Mouse (Mus musculus) midbrain, embryonic 13.5 days (tissue): Measurements from ENCODE around the gene Iqcj. TPM values are rescaled to one million over a fixed set of nuclear protein-coding genes. Genes with fewer than 3 reads are reported as not detected.

ENCODE experiments used
- ATAC-seq: fragments of 200-750 bp; cut with Nextera tagmentation; 2 replicates; pipeline ENCODE4 v1.8.0; 2017; ENCODE audit warnings: mild to moderate bottlenecking, moderate TSS enrichment, moderate library complexity
- H3K27ac ChIP-seq: fragments of 300-500 bp; sonication (generic); 2 replicates; pipeline ENCODE4 v1.5.1; 2015; ENCODE audit warnings: inconsistent platforms, mild to moderate bottlenecking, moderate library complexity
- H3K27me3 ChIP-seq: fragments of 300-500 bp; sonication (generic); 2 replicates; pipeline ENCODE4 v1.6.1; 2015; ENCODE audit warnings: mild to moderate bottlenecking, inconsistent platforms
- H3K36me3 ChIP-seq: fragments of 300-500 bp; sonication (generic); 2 replicates; pipeline ENCODE4 v1.6.1; 2015; ENCODE audit warnings: mild to moderate bottlenecking, inconsistent platforms
- H3K4me1 ChIP-seq: fragments of 300-500 bp; sonication (generic); replicated peaks from 2 replicates; pipeline ENCODE4 v1.6.1; 2015; ENCODE audit warnings: inconsistent platforms
- H3K4me2 ChIP-seq: fragments of 300-500 bp; sonication (generic); replicated peaks from 2 replicates; pipeline ENCODE4 v1.6.1; 2015; ENCODE audit warnings: moderate library complexity, mild to moderate bottlenecking, inconsistent platforms
- H3K4me3 ChIP-seq: fragments of 300-500 bp; sonication (generic); replicated peaks from 2 replicates; pipeline ENCODE4 v1.5.1; 2015; ENCODE audit warnings: mild to moderate bottlenecking, inconsistent platforms
- H3K9ac ChIP-seq: fragments of 300-500 bp; sonication (generic); replicated peaks from 2 replicates; pipeline ENCODE4 v1.6.1; 2015; ENCODE audit warnings: mild to moderate bottlenecking, inconsistent platforms
- H3K9me3 ChIP-seq: fragments of 300-500 bp; sonication (generic); 2 replicates; pipeline ENCODE4 v1.6.1; 2016; ENCODE audit warnings: mild to moderate bottlenecking, inconsistent platforms
- WGBS: fragments of 180-500 bp; shearing (Covaris S2); methylation state at CpG from one replicate; pipeline ENCODE4 v1.1.7; 2015; 5-methylcytosine and 5-hydroxymethylcytosine counted together
- polyA plus RNA-seq: library from polyadenylated mRNA; unstranded; fragments of >200 nt; fragmentation: Nextera tagmentation; extraction: Ambion mirVana; gene quantifications from 2 replicates; pipeline ENCODE4 v1.2.1, GENCODE M21; 2015

Iqcj gene
- polyA plus RNA-seq, 1 experiment from 2014 or later: 1.8 TPM

- WGBS: 65% methylated on average over 3 of the region's 3 CpGs
- H3K36me3 ChIP-seq: no peaks in the 10 kb centered on the region
- ATAC-seq: peak; percentile 70
- peaks cover 11% of the 10 kb centered on the region for H3K4me1 ChIP-seq
- no peak overlapping the region for H3K4me2 ChIP-seq
- no peak overlapping the region for H3K4me3 ChIP-seq
- H3K27me3 ChIP-seq: peaks cover 14% of the 10 kb centered on the region
- no peak overlapping the region for H3K9ac ChIP-seq
- 0 out of 2 replicates have a peak overlapping the region, but pooled peaks have one; percentile 35 for H3K27ac ChIP-seq
- no peaks in the 10 kb centered on the region for H3K9me3 ChIP-seq
Measured at GRCm38 (mm10) chr3:67918098-67918497, 26.1 kb downstream of the Iqcj start.

- H3K4me3 ChIP-seq: no peak overlapping the region
- no peaks in the 10 kb centered on the region for H3K36me3 ChIP-seq
- H3K4me1 ChIP-seq: peaks cover 11% of the 10 kb centered on the region
- WGBS: 31% methylated on average over 8 of the region's 8 CpGs
- H3K9ac ChIP-seq: no peak overlapping the region
- H3K27ac ChIP-seq: no peak overlapping the region
- ATAC-seq: peak; percentile 93
- no peak overlapping the region for H3K4me2 ChIP-seq
- peaks cover 15% of the 10 kb centered on the region for H3K27me3 ChIP-seq
- peaks cover 1% of the 10 kb centered on the region; the same call in 1 of the 2 replicates for H3K9me3 ChIP-seq
Measured at GRCm38 (mm10) chr3:67918634-67919259, 26.7 kb downstream of the Iqcj start.

GRCm38 (mm10) chr3:67923095-67923494 is 31.1 kb downstream of the Iqcj start:
- peaks cover 18% of the 10 kb centered on the region for H3K27me3 ChIP-seq
- ATAC-seq: no peak
- WGBS: 85% methylated on average over 4 of the region's 4 CpGs
- H3K9ac ChIP-seq: no peak overlapping the region
- no peaks in the 10 kb centered on the region for H3K36me3 ChIP-seq
- H3K27ac ChIP-seq: no peak overlapping the region
- peaks cover 7% of the 10 kb centered on the region for H3K4me1 ChIP-seq
- H3K4me2 ChIP-seq: no peak overlapping the region
- H3K9me3 ChIP-seq: peaks cover 3% of the 10 kb centered on the region; the same call in 1 of the 2 replicates
- H3K4me3 ChIP-seq: no peak overlapping the region

DNA sequence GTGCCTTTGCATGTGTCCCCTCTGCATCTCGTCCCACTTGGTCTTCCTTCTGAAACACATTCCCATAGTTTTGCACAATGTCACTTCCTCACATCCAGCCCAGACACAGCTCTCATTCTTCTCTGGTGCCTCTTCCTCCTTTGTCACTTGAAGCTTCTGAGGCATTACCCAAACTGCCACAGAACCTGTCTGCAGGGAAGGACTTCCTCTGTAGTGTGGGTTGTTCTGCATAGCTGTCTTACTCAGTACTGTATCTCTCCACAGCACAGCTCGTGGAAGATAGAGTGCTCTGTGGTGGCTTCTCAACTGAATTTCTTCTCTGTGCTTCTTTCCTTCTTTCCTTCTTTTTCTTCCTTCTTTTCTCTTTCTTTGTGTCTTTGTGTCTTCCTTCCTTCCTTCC is 33.4 kb downstream of the Iqcj start:
- Histone ChIP-seq H3K36me3 (no peaks in the 10 kb centered on the region), H3K4me2 (no peak overlapping the region), H3K9ac (no peak overlapping the region), H3K27me3 (peaks cover 15% of the 10 kb centered on the region), H3K4me1 (0 out of 2 replicates have a peak, but pooled peaks cover 3% of the 10 kb centered on the region), H3K27ac (no peak overlapping the region), H3K4me3 (no peak overlapping the region), H3K9me3 (peaks cover 3% of the 10 kb centered on the region; the same call in 1 of the 2 replicates)
- ATAC-seq: no peak
- WGBS: 79% methylated on average over 2 of the region's 2 CpGs

DNA sequence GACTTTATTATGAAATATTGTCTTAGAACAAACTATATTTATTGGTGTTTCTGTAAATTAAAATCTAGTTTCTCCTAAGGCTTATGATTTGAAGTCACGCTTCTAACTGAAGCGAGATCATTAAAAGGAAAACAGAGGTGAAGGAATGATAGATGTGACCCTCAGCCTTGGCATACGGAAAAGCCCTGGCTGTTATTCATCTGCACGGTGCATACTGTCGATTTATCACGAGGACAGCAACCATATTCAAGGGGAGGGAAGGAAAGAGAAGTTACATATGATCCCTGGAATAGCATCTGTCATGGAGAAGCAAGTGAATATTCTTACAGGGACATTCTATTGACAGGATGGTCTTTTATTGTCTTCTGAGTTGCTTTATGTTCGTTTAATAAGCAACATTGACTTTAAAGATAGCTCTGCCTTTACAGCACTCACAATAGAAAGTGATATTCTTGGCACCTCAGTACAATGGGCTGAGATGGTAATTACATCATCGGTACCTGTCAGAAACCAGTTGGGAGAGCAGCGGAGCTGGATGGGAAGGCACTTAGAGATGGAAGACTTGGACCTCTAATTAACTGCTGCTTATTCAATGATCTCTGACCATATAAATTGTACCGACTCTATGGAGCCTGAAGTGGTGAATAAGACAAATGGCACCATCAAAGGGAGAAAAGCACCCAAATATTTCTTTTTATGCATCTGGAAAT is 38.6 kb downstream of the Iqcj start:
- Histone ChIP-seq H3K27me3 (0 out of 2 replicates have a peak, but pooled peaks cover 4% of the 10 kb centered on the region), H3K27ac (no peak overlapping the region), H3K4me3 (no peak overlapping the region), H3K36me3 (no peaks in the 10 kb centered on the region), H3K4me2 (no peak overlapping the region), H3K9me3 (no peaks in the 10 kb centered on the region), H3K9ac (no peak overlapping the region), H3K4me1 (0 out of 2 replicates have a peak, but pooled peaks cover 3% of the 10 kb centered on the region)
- 80% methylated on average over 10 of the region's 10 CpGs for WGBS
- no peak for ATAC-seq

- 79% methylated on average over 8 of the region's 8 CpGs for WGBS
- H3K4me2 ChIP-seq: no peak overlapping the region
- H3K27ac ChIP-seq: no peak overlapping the region
- H3K36me3 ChIP-seq: no peaks in the 10 kb centered on the region
- no peak for ATAC-seq
- H3K4me1 ChIP-seq: 0 out of 2 replicates have a peak, but pooled peaks cover 3% of the 10 kb centered on the region
- H3K4me3 ChIP-seq: no peak overlapping the region
- no peak overlapping the region for H3K9ac ChIP-seq
- 0 out of 2 replicates have a peak, but pooled peaks cover 4% of the 10 kb centered on the region for H3K27me3 ChIP-seq
- no peaks in the 10 kb centered on the region for H3K9me3 ChIP-seq
Measured at GRCm38 (mm10) chr3:67931181-67931580, 39.2 kb downstream of the Iqcj start.

DNA sequence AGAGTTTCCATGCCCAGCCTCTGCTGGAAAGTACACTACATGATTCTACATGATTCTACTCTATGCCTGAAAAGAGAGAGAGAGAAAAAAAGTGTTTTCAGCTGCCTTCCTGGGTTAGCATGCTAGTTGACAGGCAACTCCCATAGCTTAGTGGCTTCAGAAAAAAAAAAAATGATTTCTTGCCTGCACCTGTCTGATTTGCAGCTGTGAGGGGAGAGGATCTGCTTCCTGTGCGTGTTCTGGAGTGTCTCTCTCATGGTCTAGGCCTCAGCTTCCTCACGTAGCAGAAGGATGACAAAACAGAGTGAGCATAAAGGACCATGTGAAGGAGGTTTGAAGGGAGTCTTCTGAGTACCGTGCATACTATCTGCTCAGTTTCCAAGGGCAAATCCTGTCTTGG is 39.9 kb downstream of the Iqcj start:
- 83% methylated on average over 3 of the region's 3 CpGs for WGBS
- Histone ChIP-seq H3K27ac (no peak overlapping the region), H3K27me3 (0 out of 2 replicates have a peak, but pooled peaks cover 6% of the 10 kb centered on the region), H3K4me3 (no peak overlapping the region), H3K36me3 (no peaks in the 10 kb centered on the region), H3K4me1 (0 out of 2 replicates have a peak, but pooled peaks cover 3% of the 10 kb centered on the region), H3K9ac (no peak overlapping the region), H3K4me2 (no peak overlapping the region), H3K9me3 (no peaks in the 10 kb centered on the region)
- no peak for ATAC-seq

DNA sequence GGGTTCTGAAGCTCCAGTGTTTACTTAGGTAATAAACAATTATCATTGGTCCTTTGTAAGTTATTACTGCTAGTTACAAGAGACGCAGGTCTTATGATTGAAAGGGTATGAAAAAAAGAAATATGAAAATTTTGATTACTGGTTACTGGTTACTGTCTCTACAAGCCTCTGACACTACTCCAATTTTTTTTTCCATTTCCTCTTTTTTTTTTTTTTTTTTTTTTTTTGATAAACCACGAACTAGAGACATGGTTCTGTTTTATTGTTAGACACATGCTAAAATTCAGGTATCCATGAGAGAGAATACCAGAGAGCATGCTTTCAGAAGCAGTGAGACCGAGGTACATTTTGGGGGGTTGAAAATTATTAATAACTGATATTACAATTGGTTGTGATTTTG is 43.8 kb downstream of the Iqcj start:
- Histone ChIP-seq H3K9ac (no peak overlapping the region), H3K27me3 (0 out of 2 replicates have a peak, but pooled peaks cover 2% of the 10 kb centered on the region), H3K4me2 (no peak overlapping the region), H3K4me3 (no peak overlapping the region), H3K27ac (no peak overlapping the region), H3K4me1 (no peaks in the 10 kb centered on the region), H3K9me3 (no peaks in the 10 kb centered on the region), H3K36me3 (no peaks in the 10 kb centered on the region)
- 87% methylated on average over 3 of the region's 3 CpGs for WGBS
- no peak for ATAC-seq

DNA sequence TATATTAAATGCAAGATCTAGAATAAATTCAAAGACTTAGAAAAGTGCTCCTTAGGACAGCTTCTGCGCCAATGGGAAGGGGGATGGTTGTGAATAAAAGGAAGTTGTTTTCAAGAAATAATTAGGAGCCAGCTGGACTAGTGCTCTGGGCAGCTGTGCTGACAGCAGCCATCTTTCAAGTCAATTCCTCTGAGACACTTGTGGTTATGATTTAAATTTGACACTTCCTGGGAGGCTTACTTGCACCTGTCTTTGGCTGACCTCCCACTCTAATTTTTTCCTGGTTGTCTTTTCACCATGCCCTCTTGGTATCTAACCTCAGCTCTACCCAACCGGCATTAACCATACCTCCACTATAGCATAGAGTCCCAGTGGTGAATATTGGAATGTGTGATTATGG is 55.0 kb downstream of the Iqcj start:
- no peak for ATAC-seq
- H3K9ac ChIP-seq: no peak overlapping the region
- WGBS: 63% methylated on average over 2 of the region's 2 CpGs
- H3K4me2 ChIP-seq: no peak overlapping the region
- H3K4me1 ChIP-seq: peaks cover under 1% of the 10 kb centered on the region
- H3K4me3 ChIP-seq: no peak overlapping the region
- no peaks in the 10 kb centered on the region for H3K27me3 ChIP-seq
- H3K36me3 ChIP-seq: no peaks in the 10 kb centered on the region
- no peaks in the 10 kb centered on the region for H3K9me3 ChIP-seq
- H3K27ac ChIP-seq: no peak overlapping the region

DNA sequence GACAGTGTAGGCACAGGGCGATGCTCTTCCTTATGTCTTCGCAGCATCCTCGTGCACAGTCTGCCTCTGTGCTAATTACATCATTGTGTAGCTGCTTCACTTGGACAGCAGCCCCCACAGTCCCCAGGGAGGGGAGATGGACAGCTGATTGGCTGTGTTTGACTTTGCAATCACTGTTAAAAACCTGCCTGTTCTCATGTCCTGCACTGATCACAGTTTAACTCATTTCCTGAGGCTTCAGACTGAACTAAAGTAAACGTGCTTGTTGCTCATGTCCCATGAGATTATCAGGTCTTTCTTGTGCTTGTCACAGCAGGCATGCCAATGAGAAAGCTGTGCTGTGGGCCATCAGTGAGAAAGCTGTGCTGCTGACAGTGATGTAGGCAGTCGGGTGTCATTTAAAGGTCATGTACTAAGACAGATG is 60.5 kb downstream of the Iqcj start:
- H3K4me3 ChIP-seq: no peak overlapping the region
- no peak overlapping the region for H3K9ac ChIP-seq
- no peaks in the 10 kb centered on the region for H3K9me3 ChIP-seq
- 0 out of 2 replicates have a peak overlapping the region, but pooled peaks have one; percentile 14 for H3K27ac ChIP-seq
- no peak overlapping the region for H3K4me2 ChIP-seq
- ATAC-seq: peak; percentile 66
- H3K27me3 ChIP-seq: 0 out of 2 replicates have a peak, but pooled peaks cover 2% of the 10 kb centered on the region
- WGBS: 34% methylated on average over 5 of the region's 5 CpGs
- H3K36me3 ChIP-seq: no peaks in the 10 kb centered on the region
- H3K4me1 ChIP-seq: peaks cover 31% of the 10 kb centered on the region

- H3K4me3 ChIP-seq: no peak overlapping the region
- ATAC-seq: peak; percentile 70
- no peak overlapping the region for H3K4me2 ChIP-seq
- peaks cover 45% of the 10 kb centered on the region for H3K4me1 ChIP-seq
- no peaks in the 10 kb centered on the region for H3K36me3 ChIP-seq
- H3K9ac ChIP-seq: no peak overlapping the region
- H3K9me3 ChIP-seq: no peaks in the 10 kb centered on the region
- 0 out of 2 replicates have a peak overlapping the region, but pooled peaks have one; percentile 1 for H3K27ac ChIP-seq
- 0 out of 2 replicates have a peak, but pooled peaks cover 2% of the 10 kb centered on the region for H3K27me3 ChIP-seq
- 15% methylated on average over 5 of the region's 5 CpGs for WGBS
Measured at GRCm38 (mm10) chr3:67954459-67955065, 62.5 kb downstream of the Iqcj start.

DNA sequence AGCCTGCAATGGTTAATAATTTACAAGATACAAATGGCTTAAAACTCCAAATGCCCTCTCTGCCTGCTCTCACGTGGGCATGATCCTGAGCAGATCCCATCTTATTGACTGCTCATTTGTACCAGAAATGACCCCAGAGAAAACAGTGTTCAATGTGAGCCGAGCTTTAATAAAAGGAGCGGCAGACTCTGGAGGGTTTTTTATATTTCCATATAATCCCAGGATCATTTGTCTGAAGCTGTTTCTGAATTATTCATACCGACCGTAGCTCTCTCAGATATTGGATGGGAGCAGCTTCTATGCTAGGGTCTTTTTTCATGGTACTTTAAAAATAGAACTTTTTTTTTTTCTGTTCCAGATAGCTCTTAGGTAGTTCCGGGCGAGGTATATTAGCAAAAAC is 67.7 kb downstream of the Iqcj start:
- peak; percentile 81 for ATAC-seq
- peak overlapping the region; percentile 19 for H3K4me2 ChIP-seq
- 8% methylated on average over 7 of the region's 7 CpGs for WGBS

More for the DNA sequence above, 67.7 kb downstream of the Iqcj start:
- Histone ChIP-seq H3K9ac (no peak overlapping the region), H3K27me3 (0 out of 2 replicates have a peak, but pooled peaks cover 10% of the 10 kb centered on the region), H3K27ac (peak overlapping the region; percentile 78), H3K36me3 (no peaks in the 10 kb centered on the region), H3K4me1 (peaks cover 35% of the 10 kb centered on the region), H3K4me3 (no peak overlapping the region), H3K9me3 (no peaks in the 10 kb centered on the region)
